Comparison of ENCODE assay signal across 8 mouse cellular contexts in the genomic region with DNA sequence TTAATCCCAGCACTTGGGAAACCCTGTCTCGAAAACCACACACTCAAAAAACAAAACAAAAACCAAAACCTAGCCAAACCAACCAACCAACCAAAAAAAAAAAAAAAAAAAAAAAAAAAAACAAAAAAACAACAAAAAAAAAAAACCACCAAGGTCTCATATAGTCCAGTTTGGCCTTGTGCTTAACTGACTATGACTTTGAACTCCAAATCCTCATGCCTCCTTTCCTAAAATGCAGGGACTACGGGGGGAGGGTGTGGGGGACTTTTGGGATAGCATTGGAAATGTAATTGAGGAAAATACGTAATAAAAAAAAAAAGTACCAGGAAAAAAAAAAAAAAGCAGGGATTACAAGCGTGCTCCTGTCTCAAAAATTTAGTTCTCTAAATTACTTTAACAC. TPM values are rescaled to one million over a fixed set of nuclear protein-coding genes. Genes with fewer than 3 reads are reported as not detected.
DNase-seq lines count a peak whose midpoint lies in the region; ATAC-seq and TF ChIP-seq lines count a peak whose summit lies in the region.

No protein-coding gene starts in this region.

- no peaks in the 10 kb centered on the region for H3K27me3 ChIP-seq in heart, embryonic 11.5 days (ENCODE audit: control insufficient read depth, insufficient read depth, low read length)
- no peaks in the 10 kb centered on the region for H3K27me3 ChIP-seq in CH12.LX (replicated peaks)
- H3K27me3 ChIP-seq in forebrain, embryonic 16.5 days (replicated peaks; ENCODE audit: control insufficient read depth, insufficient read depth, low read length): no peaks in the 10 kb centered on the region
- H3K27me3 ChIP-seq in liver, embryonic 16.5 days (ENCODE audit: control insufficient read depth, insufficient read depth, low read depth, low read length): no peaks in the 10 kb centered on the region

- 19% methylated on average over 4 of the region's 4 CpGs for WGBS in heart, embryonic 11.5 days (ENCODE audit: insufficient replicate concordance)
- 20% methylated on average over 4 of the region's 4 CpGs for WGBS in forebrain, embryonic 16.5 days
- 26% methylated on average over 4 of the region's 4 CpGs for WGBS in liver, embryonic 16.5 days (ENCODE audit: insufficient replicate concordance)

- no peaks in the 10 kb centered on the region for H3K9me3 ChIP-seq in heart, embryonic 11.5 days (replicated peaks; ENCODE audit: control insufficient read depth, low read length)
- no peaks in the 10 kb centered on the region for H3K9me3 ChIP-seq in CH12.LX (replicated peaks; ENCODE audit: low read length)
- H3K9me3 ChIP-seq in forebrain, embryonic 16.5 days (ENCODE audit: control insufficient read depth, low read length): no peaks in the 10 kb centered on the region
- no peaks in the 10 kb centered on the region for H3K9me3 ChIP-seq in liver, embryonic 16.5 days (replicated peaks; ENCODE audit: control insufficient read depth, low read length)

- no peak for DNase-seq in heart, adult 18-20 months
- no peak for DNase-seq in CH12.LX (ENCODE audit: extremely low read depth)
- DNase-seq in urinary bladder, adult 2 months (ENCODE audit: low spot score): no peak
- no peak for DNase-seq in thymus, postnatal 14 days
- no peak for DNase-seq in embryo, embryonic 9.5 days (ENCODE audit: extremely low spot score)

- H3K4me2 ChIP-seq in heart, embryonic 11.5 days: peak overlapping the region; percentile 84
- peak overlapping the region; percentile 45 for H3K4me2 ChIP-seq in CH12.LX (ENCODE audit: insufficient read depth, low read depth, poor library complexity, severe bottlenecking)
- H3K4me2 ChIP-seq in forebrain, embryonic 16.5 days (ENCODE audit: low read length): peak overlapping the region; percentile 48
- H3K4me2 ChIP-seq in liver, embryonic 16.5 days (ENCODE audit: low read depth, low read length): peak overlapping the region; percentile 61

- TF ChIP-seq RAD21 in CH12.LX (IDR thresholded peaks at IDR 0.05; ENCODE audit: low read depth, low read length): no peak

- TF ChIP-seq EP300 in CH12.LX (IDR thresholded peaks at IDR 0.05; ENCODE audit: low read length): no peak

- H3K79me2 ChIP-seq in CH12.LX (replicated peaks; ENCODE audit: control insufficient read depth, extremely low read depth, insufficient read depth, poor library complexity, severe bottlenecking): peaks cover 31% of the 10 kb centered on the region

- H3K4me1 ChIP-seq in heart, embryonic 11.5 days (ENCODE audit: control insufficient read depth, insufficient read depth, low read length): no peaks in the 10 kb centered on the region
- H3K4me1 ChIP-seq in CH12.LX (ENCODE audit: control insufficient read depth in 1 of 2, insufficient read depth in 2 of 2): peaks cover 0 to 13% of the 10 kb centered on the region in 2 experiments; a peak in 2 of 4 replicates
- H3K4me1 ChIP-seq in forebrain, embryonic 16.5 days (replicated peaks; ENCODE audit: control insufficient read depth, insufficient read depth, low read length): 0 out of 2 replicates have a peak, but pooled peaks cover 2% of the 10 kb centered on the region
- H3K4me1 ChIP-seq in liver, embryonic 16.5 days (ENCODE audit: control insufficient read depth, low read depth, low read length): no peaks in the 10 kb centered on the region; the same call in none of the 2 replicates

- H3K9ac ChIP-seq in heart, embryonic 11.5 days (ENCODE audit: low read depth, low read length): peak overlapping the region; percentile 95; the same call in 1 of the 2 replicates
- peak overlapping the region; percentile 80 for H3K9ac ChIP-seq in CH12.LX (ENCODE audit: insufficient read depth, low read depth)
- H3K9ac ChIP-seq in forebrain, embryonic 16.5 days (replicated peaks; ENCODE audit: low read depth, low read length): peak overlapping the region; percentile 4; the same call in 1 of the 2 replicates
- H3K9ac ChIP-seq in liver, embryonic 16.5 days (ENCODE audit: low read depth, low read length): peak overlapping the region; percentile 97; the same call in 1 of the 2 replicates

- H3K36me3 ChIP-seq in heart, embryonic 11.5 days (ENCODE audit: control insufficient read depth, insufficient read depth, low read length): no peaks in the 10 kb centered on the region
- peaks cover 0 to 6% of the 10 kb centered on the region in 2 experiments for H3K36me3 ChIP-seq in CH12.LX (replicated peaks in 1 of 2; ENCODE audit: control insufficient read depth in 1 of 2, insufficient read depth in 1 of 2, low read length in 1 of 2)
- no peaks in the 10 kb centered on the region for H3K36me3 ChIP-seq in forebrain, embryonic 16.5 days (ENCODE audit: control insufficient read depth, insufficient read depth)
- H3K36me3 ChIP-seq in liver, embryonic 16.5 days (ENCODE audit: control insufficient read depth, insufficient read depth): no peaks in the 10 kb centered on the region

- H3K27ac ChIP-seq in heart, embryonic 11.5 days (ENCODE audit: low read depth, low read length): 0 out of 2 replicates have a peak overlapping the region, but pooled peaks have one; percentile 95
- H3K27ac ChIP-seq in CH12.LX (ENCODE audit: insufficient read depth, low read depth): no peak overlapping the region
- H3K27ac ChIP-seq in forebrain, embryonic 16.5 days (ENCODE audit: low read length): no peak overlapping the region; the same call in 1 of the 2 replicates
- H3K27ac ChIP-seq in liver, embryonic 16.5 days (ENCODE audit: low read length): no peak overlapping the region

- dilution Hi-C loops in CH12.LX (cut with MboI; ENCODE audit: extremely low pct_ligation_motif_present, extremely low pct_unique_long_range_greater_than_20kb, low sequenced_read_pairs): no loop called here

- in situ Hi-C loops in CH12.LX (cut with MboI; ENCODE audit: low pct_ligation_motif_present, low pct_unique_long_range_greater_than_20kb, low sequenced_read_pairs): no loop called here

- no peak for ATAC-seq in heart, embryonic 11.5 days (replicated peaks; ENCODE audit: insufficient number of reproducible peaks, low FRiP score, low TSS enrichment)
- peak; percentile 21; the same call in 1 of the 2 replicates for ATAC-seq in forebrain, embryonic 16.5 days
- ATAC-seq in liver, embryonic 16.5 days (ENCODE audit: low read depth): no peak

- peak overlapping the region; percentile 99 for H3K4me3 ChIP-seq in heart, embryonic 11.5 days (ENCODE audit: low read depth, low read length)
- peak overlapping the region; percentile 82 to 98 (median 89) for H3K4me3 ChIP-seq in CH12.LX (replicated peaks in 1 of 3; ENCODE audit: low read depth in 2 of 3, low read length in 2 of 3, poor library complexity in 1 of 3)
- H3K4me3 ChIP-seq in forebrain, embryonic 16.5 days (replicated peaks; ENCODE audit: low read length): peak overlapping the region; percentile 100
- peak overlapping the region; percentile 99 for H3K4me3 ChIP-seq in liver, embryonic 16.5 days (ENCODE audit: low read depth, low read length)

- TF ChIP-seq POLR2A in CH12.LX (IDR thresholded peaks at IDR 0.05; ENCODE audit: low read depth, low read length): no peak

- TF ChIP-seq CTCF in CH12.LX (conservative IDR thresholded peaks at IDR 0.05 in 1 of 2, IDR thresholded peaks at IDR 0.05 in 1 of 2; ENCODE audit: low read depth in 2 of 2, low read length in 2 of 2): no peak

TF ChIP-seq in CH12.LX, 34 proteins besides CTCF, POLR2A, EP300 and RAD21:
- no peak for TF ChIP-seq TCF12 (IDR thresholded peaks at IDR 0.05; ENCODE audit: low read depth, low read length)
- no peak for TF ChIP-seq UBTF (IDR thresholded peaks at IDR 0.05; ENCODE audit: low read depth, low read length)
- peak; percentile 83 for TF ChIP-seq ZNF384 (IDR thresholded peaks at IDR 0.05; ENCODE audit: low read depth, low read length)
- no peak for TF ChIP-seq JUN (IDR thresholded peaks at IDR 0.05; ENCODE audit: insufficient read depth, low read depth, low read length)

RNA-seq across cellular contexts. Expression of a gene that starts 0.4 kb away (rescaled TPM):
- polyA plus RNA-seq in heart, embryonic 11.5 days (2014; fragmentation: Nextera tagmentation; extraction: Ambion mirVana): 12.1 and 12.9 TPM in 2 replicates
- total RNA-seq in heart, adult 18-20 months (2021): 10 to 100 TPM; 14.5 to 16.6 TPM
- total RNA-seq in CH12.LX (2012; rRNA removed): 21.1 and 21.9 TPM in 2 replicates
- 15.8 and 16.2 TPM in 2 replicates for total RNA-seq in CH12.LX (2014; rRNA removed)
- 25.3 and 27.1 TPM in 2 replicates for polyA plus RNA-seq in CH12.LX (2012; ENCODE audit: insufficient read length, low read depth)
- 23.5 and 25.5 TPM in 2 replicates for polyA plus RNA-seq in forebrain, embryonic 16.5 days (2015; fragmentation: Nextera tagmentation; extraction: Ambion mirVana)
- 5.5 and 6.1 TPM in 2 replicates for polyA plus RNA-seq in liver, embryonic 16.5 days (2015; fragmentation: Nextera tagmentation; extraction: Ambion mirVana)
- 12.3 and 18.2 TPM in 2 replicates for polyA plus RNA-seq in urinary bladder, adult 2 months (2012; rRNA removed)

RNA-seq across cellular contexts. Expression of a gene that starts 18.9 kb away (rescaled TPM):
- polyA plus RNA-seq in heart, embryonic 11.5 days (2014; fragmentation: Nextera tagmentation; extraction: Ambion mirVana): 10.3 and 12.5 TPM in 2 replicates
- total RNA-seq in heart, adult 18-20 months (2021): 1 to 10 TPM; 8.0 to 8.4 TPM
- total RNA-seq in CH12.LX (2012; rRNA removed): 10.2 and 13.3 TPM in 2 replicates
- total RNA-seq in CH12.LX (2014; rRNA removed): 18.2 and 18.8 TPM in 2 replicates
- 7.8 and 8.1 TPM in 2 replicates for polyA plus RNA-seq in CH12.LX (2012; ENCODE audit: insufficient read length, low read depth)
- 20.9 and 22.5 TPM in 2 replicates for polyA plus RNA-seq in forebrain, embryonic 16.5 days (2015; fragmentation: Nextera tagmentation; extraction: Ambion mirVana)
- 7.9 and 9.1 TPM in 2 replicates for polyA plus RNA-seq in liver, embryonic 16.5 days (2015; fragmentation: Nextera tagmentation; extraction: Ambion mirVana)
- 5.5 and 8.4 TPM in 2 replicates for polyA plus RNA-seq in urinary bladder, adult 2 months (2012; rRNA removed)

RNA-seq across cellular contexts. Expression of a gene that starts 19.2 kb away (rescaled TPM):
- polyA plus RNA-seq in heart, embryonic 11.5 days (2014; fragmentation: Nextera tagmentation; extraction: Ambion mirVana): 22.8 and 25.9 TPM in 2 replicates
- 10 to 100 TPM; 49.7 to 53.9 TPM for total RNA-seq in heart, adult 18-20 months (2021)
- 7.3 and 8.5 TPM in 2 replicates for total RNA-seq in CH12.LX (2012; rRNA removed)
- total RNA-seq in CH12.LX (2014; rRNA removed): 5.8 and 6.0 TPM in 2 replicates
- 18.0 and 20.7 TPM in 2 replicates for polyA plus RNA-seq in CH12.LX (2012; ENCODE audit: insufficient read length, low read depth)
- 43.6 and 45.0 TPM in 2 replicates for polyA plus RNA-seq in forebrain, embryonic 16.5 days (2015; fragmentation: Nextera tagmentation; extraction: Ambion mirVana)
- polyA plus RNA-seq in liver, embryonic 16.5 days (2015; fragmentation: Nextera tagmentation; extraction: Ambion mirVana): 14.6 and 16.3 TPM in 2 replicates
- polyA plus RNA-seq in urinary bladder, adult 2 months (2012; rRNA removed): 37.0 and 38.0 TPM in 2 replicates

Comparison
In these comparisons a context has a peak if more than half of its experiments do, and no peak if none do; other contexts are left out.
1. H3K9ac ChIP-seq: peak in every context shown above with its lines; median percentile 97 in liver, embryonic 16.5 days; 95 in heart, embryonic 11.5 days; 80 in CH12.LX; 4 in forebrain, embryonic 16.5 days.